Mouse (Mus musculus) monocyte, adult 2 months (primary cell): ENCODE data around the gene Fhl2.
"Not testable (repeated sequence)": the region's sequence is repeated elsewhere in the genome, so short reads cannot be mapped to it uniquely, and the experiment has no call there.

Experiments used
- DNase-seq, 2 experiments: peaks; one replicate each; pipeline ENCODE4 v3.0.0; 2022; ENCODE audit warnings: low spot score in 2 of 2, low read depth in 1 of 2

Fhl2 gene

DNA sequence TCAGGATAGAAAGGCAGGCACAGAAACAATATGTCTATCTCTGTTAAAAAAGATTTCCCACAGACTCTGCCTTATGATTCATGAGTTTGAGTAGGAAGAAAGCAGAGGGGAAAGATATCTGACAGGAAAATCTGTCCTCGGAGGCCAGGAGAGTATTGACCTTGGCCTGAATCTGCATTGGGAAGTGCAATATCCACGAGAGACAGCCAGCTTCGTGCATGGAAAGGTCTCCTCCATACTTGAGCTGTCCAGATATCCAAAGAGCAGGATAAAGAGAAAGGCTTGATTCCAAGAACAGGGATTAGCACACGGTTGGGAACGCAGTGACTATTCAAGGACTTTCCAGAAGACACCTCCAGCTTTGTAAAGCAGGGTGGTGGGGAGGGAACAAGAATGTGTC is 43.2 kb downstream of the Fhl2 start:
- DNase-seq = no peak

DNA sequence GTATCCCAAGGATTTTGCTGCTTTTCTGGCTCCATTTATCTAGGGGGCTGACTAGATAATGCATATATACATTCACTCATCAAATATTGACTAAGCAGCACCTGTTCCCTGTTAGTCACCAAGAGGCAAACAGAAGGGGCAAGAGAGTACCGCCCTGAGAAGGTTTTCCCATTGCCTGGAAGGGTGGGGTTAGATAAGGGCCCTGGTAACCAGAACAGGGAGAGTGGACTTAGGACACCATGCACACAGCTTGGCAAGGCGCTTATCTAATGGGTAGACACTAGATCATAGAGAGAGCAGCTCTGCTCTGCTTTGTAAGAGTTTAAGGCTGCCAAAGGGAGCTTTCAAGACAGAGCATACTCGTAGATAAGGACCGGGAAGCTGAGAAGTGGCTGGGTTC is 44.2 kb downstream of the Fhl2 start:
- DNase-seq = no peak

DNA sequence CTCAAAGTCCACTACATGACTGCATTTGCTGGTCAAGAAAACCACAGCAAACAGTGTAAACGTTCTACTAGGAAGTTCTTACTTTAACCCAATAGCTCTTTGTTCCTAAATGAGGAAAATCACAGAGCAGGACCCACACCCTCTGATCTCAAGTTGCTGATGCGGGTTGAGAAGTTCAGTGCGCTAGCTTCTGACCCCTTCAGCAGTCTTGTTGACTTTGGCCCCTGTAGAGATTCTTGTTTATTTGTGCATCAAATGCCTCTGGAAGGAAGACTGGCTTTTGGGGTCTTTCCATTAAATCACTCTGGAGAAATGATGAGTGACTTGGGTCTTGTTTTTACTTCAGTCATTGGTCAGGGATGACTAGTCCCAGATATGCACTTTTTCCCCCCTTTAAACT is 46.6 kb downstream of the Fhl2 start:
- no peak for DNase-seq

DNA sequence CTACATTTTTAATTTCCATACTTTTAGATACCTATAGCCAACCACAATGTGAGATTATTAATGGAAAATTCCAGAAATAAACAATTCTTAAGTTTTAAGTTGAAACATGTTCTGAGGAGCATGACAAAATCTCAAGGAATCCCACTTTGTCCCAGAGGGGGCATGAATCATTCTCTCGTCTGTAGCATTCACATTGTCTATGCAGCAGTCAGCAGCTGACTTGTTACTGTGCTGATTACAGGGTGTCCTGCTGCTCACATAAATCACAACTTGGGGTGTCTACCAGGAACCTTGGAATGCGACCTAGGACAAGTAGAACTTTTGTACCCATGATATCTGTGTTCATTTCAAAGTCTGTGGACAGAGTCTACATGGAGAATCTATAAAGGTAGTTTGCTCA is 49.3 kb downstream of the Fhl2 start:
- no peak for DNase-seq

DNA sequence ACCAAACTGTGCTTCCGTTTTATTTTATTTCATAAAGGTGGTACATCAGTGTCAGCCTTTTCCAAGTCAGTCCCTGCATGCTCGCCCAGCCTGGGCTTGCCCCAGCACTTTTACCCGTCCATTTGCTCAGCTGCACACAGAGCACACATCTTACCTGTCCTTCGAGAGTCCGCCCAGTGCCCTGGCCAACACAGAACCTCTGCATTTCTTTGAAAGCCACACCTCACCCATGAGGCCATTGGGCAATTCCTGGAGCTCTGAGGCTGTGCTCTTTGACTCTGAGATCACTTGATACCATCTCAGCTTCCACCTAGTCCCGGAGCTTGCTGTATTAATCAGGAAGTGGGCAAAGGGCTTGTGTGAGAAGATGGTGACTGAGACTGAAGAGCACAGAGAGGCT is 51.4 kb downstream of the Fhl2 start:
- DNase-seq = no peak

DNA sequence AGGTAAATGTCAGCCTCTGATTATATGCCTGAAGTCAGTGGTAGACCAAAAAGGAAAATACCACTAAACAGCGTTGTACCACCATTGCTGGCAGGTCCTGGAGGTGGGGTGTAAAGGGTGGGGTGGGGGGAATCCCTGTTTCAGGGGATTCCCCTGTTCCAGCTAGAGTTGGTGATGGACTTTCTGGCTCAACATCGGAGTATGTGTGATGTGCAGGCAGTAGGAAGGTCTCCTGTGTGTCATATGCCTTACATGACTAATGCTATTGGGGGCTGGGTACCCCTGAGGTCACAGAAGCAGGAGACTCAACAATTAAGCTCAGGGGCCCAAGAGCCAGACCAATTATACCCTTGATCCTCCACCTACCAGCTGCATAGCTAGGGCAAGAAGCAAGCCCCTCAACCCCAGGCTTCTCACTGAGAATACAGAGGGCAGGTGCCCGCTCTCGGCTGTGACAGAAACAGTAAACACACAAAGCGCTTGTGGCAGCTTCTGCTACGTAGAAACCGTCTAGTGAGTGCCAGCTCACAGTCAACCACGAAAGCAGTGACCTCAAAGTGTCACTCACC is 52.4 kb downstream of the Fhl2 start:
- no peak for DNase-seq

DNA sequence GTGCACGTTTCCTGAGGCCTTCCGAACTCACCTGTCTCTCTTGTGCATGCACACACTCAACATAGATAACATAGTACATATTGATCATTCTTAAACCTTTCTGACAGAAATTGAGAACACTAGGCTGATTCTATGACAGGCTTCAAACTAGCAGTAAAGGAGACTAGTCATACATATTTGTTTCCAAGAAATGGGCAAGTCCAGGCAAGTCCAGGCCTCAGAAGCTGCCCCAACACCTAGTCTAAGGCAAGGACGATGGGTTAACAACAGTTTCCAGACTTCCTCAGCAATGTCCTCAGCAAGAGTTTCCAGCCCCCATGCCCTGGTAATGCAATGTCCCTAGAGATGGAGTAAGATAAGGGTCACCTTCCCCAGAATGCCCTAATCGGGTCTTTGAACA is 53.0 kb downstream of the Fhl2 start:
- DNase-seq = no peak

DNA sequence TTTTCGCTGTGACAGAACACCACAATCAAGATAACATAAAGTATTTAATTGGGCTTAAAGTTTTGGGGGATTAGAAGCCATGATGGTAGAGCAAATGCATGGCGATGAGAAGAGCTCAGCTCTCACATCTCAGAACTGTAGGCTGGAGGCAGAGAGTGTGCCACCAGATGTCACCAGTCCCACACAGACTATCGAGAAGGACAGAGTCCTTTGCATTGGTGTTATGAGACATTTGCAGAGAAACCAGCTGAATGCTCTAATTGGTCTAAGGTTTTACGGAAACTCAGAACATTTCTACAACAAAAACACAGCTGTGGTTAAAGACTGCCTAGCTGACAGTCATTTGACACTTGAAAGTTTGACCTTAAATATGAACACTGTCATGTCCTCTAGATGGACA is 53.5 kb downstream of the Fhl2 start:
- no peak for DNase-seq

DNA sequence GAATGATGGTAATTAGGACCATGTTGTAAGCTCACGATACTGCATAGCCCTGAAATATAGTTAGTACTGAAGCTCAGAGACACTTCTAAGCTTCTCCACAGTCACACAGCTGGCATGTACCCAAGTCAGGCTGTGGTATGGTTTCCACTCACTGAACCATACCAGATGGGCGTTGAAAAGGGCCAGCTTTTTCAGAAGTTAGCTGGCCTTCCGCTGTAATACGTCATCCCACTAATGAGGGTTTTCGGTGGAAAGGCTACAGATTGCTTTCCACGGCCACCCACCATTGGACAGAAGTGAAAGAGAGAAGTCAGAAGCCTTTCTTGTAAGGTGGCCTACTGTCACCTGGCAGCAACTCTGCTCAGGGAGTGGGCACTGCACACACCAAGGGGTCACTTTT is 53.9 kb downstream of the Fhl2 start:
- DNase-seq = no peak

DNA sequence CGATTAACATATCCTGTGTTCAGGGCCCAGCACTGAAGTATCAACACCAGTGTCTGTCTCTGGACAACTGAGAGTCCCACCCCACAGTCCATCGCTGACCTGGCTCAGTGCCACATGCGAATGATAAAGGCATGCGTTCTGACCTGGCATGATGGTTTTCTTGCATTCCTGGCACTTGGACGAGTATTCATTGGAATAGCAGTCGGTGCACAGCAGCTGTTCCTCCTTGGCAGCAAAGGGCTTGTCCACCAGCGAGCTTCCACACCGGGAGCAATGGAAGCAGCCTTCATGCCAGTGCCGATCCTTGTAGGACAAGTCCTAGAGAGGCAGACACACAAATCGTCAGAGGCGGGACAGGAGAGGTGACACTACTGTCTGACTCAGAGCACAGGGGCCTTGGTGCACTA is 55.2 kb downstream of the Fhl2 start:
- DNase-seq = no peak

DNA sequence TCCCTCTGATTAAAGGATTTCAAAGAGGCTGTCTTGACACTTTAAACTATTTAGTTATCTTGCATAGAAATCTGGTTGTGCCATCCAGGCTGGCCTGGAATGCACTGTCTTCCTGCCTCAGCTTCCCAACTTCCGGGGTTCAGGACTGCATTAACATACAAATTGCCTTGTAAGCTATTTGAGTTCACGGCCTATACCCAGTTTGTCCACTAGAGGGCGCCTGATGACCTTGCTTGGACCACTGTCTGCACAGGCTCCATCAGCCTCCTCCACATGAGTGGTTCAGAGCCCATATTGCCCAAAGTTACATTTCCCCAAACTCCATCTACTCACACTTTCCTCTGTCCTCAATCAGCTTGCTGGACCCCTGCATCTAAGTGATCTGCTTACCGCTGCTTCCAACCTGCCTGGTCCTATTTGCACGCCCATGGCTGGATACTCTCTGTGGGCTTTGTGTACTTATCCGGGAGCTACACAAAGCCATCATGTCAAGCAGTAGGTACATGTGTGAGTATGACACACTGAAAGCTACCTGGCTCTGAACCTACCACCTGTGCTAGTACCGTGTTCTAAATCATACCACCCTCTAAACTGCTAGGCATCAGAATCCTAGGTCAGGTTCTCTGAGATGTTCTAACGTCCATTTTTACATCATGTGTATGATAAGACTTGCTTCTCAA is 57.1 kb downstream of the Fhl2 start:
- DNase-seq = peak; percentile 35 to 57

DNA sequence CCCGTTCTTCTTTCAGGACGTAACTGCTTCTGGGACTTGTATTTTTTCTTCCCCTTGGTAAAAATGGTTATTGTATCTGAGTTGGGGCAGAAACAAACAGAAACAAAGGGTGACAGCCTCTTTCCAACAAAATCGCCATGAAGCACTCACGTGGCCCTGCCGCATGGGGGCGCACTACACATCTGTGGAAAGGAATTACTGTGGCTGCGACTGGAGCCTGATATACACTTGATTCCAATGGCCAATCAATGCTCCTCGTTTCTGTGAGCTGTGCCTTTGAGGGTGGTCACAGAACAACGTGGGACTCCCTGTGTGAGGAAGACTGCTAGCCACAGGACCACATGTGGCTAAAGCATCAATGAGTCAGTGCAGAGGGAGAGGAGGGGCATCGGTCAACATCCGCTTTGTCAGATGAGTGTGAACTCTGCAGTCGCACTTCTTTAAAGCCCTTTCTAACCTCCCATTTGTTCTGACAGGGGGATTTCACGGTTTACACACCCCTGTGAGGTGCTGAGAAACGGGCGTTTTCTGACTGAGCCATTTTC is 58.4 kb downstream of the Fhl2 start:
- no peak for DNase-seq

DNA sequence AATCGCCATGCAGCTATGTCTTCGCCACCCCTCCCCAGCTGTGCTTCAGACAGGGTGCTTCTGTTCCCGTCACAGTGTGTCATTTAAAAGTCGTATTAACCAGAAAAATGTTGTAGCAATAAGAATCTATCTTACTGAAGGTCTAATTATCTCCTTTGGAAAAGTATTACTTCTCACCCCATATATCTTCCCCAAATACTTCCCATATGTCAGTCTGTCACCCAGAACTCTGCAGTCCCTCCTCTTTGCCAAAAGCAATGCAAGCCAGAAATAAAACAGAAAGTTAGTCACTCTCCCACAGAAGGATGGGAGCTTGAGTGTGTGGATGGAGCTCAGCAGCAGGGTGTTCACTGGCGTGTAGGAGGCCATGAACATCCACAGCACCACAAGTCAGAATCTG is 59.5 kb downstream of the Fhl2 start:
- no peak for DNase-seq

DNA sequence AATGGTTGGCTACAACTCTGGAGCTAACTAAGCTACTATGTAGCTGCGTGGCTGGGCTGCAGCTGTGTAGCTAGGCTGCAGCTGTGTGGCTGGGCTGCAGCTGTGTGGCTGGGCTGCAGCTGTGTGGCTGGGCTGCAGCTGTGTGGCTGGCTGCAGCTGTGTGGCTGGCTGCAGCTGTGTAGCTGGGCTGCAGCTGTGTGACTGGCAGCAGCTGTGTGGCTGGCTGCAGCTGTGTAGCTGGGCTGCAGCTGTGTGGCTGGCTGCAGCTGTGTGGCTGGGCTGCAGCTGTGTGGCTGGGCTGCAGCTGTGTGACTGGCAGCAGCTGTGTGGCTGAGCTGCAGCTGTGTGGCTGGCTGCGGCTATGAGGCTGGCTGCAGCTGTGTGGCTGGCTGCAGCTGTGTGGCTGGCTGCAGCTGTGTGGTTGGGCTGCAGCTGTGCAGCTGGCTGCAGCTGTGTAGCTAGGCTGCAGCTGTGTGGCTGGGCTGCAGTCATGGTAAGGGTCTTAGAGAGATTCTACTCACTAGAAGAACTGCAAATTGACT is 60.2 kb downstream of the Fhl2 start:
- DNase-seq = not testable (repeated sequence)

DNA sequence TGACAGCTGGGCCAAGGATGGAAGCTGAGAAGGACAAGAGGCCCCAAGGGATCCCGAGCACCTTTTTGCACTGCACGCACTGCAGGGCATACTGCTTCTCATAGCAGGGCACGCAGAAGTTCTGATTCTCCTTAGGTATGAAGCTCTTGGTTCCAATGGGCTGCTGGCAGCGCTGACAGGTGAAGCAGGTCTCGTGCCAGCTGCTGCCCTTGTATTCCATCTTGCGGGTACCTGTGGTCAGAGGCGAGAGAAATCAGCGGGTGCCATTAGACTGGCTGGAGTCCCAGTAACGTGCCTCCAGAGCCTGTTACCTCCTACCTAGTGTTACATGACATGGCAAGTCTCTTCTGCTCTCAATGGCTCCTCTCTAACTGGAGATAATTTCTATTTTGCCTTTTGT is 65.2 kb downstream of the Fhl2 start:
- no peak for DNase-seq

DNA sequence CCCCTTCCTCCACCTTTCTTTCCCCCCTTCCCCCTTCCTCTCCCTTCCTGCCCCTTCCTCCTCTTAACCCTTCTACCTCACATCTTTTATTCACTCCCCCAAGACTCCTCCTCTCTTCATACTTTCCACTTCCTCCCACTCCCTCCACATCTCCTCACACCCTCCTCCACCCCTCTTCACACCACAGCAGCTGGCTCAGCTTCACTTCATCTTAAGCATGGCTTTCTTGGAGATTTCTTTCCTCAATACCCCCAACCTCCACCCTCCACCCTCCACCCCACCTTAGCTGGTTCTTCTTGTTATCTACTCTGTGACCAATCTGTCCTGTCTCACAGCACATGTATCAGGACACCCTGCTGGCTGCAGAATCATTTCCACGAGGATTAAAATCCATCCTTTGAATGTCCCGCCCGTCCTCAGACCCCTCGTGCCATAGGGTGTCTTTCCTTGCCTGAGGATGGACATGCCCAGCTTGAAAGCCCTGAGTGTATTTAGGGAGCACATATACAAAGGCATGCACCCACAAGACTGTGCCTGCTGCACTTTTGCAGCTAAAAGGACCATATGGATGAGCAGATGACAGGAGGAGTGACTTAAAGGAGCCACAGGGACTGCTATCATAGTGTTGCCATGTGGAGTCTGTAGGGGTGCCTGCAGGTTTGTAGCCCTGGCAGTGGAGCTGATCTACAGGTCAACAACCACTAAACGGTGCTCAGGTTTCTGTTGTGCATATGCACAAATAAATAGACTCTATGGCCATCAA is 66.4 kb downstream of the Fhl2 start:
- no peak for DNase-seq

DNA sequence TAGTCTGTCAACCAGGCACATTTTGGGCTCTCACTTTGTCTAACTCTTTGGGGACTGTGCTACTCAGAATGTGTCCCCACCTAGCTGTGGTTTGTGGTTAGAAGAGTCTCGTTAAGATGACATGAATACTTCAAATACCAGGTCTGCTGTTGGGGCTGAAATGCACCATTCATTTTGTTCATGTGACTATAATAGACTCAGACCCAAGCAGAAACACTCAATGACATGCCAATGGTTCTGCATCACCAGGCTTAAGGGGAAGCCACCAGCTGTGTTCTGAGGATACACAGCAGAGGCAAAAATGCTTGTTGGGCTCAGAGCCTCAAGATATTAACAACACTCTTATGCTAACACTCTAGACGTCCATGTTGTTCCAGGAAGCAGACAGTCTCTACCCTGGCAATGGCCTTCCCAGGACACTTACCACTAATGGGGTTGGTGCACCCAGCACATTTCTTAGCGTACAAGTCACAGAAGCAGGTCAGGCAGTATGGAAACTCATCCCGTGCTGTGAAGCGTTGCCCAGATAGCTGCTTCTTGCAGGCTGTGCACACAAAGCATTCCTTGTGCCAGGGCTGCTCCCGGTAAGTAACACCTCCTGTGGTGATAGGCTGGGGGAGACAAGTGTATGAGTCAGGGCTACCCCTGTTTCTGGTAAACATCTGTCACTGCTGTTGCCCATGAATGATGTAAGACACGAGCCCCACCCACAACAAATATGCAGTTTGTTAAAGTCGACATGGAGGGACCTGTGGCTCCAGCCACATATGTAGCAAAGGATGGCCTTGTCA is 68.8 kb downstream of the Fhl2 start:
- no peak for DNase-seq

DNA sequence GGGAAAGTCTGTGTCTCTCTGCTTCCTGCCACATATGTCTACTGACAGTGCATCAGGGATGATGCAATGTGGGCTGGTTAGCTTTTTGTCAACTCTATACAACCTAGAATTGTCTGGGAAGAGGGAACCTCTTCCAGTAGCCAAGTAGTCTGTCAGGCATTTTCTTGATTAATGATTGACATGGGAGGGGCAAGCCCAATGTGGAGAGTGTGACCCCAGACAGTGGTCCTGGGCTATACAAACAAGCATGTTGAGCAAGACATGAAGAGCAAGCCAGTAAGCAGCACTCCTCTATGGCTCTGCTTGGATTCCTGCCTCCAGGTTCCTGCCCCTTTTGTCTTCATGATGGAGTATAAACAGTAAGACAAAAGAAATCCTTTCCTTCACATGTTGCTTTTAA is 69.6 kb downstream of the Fhl2 start:
- DNase-seq = no peak

DNA sequence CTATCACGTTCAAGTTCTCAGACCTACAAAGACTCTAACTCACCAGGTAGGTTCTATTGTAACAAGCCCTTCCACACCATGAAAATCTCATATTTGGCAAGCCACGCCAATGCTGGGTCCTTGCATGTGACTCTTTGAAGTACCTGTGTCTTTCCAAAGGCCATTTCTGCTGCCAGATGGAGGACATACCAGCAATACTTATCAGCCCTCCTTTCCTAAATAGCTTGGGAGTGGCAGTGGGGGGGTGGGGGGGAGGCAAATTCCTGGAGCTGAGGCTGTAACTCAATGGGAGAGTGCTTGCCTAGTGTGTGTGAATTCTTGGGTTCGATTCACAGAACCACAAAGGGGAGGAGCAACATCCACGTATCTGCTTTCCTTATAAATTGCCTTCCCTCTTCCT is 72.1 kb downstream of the Fhl2 start:
- DNase-seq = no peak

DNA sequence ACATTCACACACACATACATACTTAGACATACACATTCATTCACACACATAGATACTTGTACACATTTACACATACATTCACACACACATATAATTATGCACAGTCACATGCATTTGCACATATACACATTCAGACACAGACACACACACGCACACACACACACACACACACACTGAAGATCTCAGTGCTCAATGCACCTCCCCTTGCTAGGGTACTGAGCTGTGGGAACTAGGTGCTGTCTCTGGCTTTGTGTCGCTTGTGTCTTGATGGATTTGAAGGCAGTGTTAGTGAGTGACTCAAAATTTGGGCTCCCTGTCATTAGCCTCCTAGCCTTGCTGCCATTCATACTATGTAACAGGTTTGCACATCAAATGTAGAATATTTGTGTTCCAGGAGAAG is 74.2 kb downstream of the Fhl2 start:
- DNase-seq = no peak

DNA sequence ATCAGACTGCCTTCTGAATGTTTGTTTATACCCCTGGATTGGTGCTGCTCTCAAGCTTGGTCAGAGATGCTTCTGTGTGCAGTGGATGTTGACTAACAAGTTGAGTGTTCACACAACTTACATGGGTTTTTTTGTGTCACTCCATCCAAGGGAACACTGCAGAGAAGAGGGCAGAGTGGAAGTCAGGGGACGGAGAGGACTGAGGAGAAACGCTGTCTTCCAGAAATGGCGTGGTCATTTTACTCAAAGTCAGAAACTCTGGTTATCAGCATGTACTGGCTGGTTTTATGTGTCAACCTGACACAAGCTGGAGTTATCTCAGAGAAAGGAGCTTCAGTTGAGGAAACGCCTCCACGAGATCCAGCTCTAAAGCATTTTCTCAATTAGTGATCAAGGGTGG is 75.8 kb downstream of the Fhl2 start:
- no peak for DNase-seq
